Mouse (Mus musculus) frontal cortex, postnatal 25 days (tissue): ENCODE results near the gene Cetn2.
A peak's percentile ranks its signal among the peaks of the same experiment; 100 is the strongest.

ENCODE experiments used
- DNase-seq, 2 experiments: peaks; one replicate each; pipeline ENCODE4 v3.0.0; 2022; ENCODE audit warnings: low spot score in 2 of 2

The Cetn2 gene

DNA sequence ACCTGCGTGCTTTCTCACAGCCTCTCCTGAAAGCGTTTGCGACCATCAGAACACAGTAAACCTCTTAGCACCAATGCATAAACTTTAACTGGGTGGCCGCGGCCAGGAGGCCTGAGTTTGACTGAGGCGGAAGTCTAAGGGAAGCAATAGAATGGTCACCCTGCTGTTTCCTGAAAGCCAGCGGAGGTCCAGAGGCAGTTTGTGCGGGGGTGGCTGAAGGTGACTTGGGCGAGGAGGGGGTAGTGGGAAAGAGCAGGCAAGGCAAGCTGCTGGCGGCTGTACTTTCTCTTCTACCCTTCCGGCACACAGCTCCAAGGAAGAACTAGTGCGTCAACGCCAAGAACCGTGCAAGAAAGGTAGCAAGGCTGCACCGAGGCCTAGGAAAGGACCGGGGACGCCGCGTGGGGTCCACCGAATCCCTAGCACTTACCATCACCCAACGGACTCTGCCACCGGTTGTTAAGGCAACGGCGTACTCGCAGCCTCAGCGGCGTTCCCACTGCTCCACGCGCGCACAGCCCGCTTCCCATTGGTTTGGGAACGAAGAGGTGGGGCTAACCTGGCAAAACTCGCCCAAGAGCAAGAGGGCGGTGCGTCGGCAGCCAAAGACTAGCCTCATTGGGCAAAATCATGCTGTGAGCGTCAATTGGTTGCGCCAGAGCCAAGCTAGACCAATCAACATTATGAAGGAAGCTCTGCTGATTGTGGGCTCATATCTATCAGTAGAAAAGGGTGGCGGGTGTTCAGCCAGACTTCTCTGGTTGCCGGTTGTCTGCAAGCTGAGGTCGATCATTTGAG, at the start of gene Cetn2, which contains the start of gene Nsdhl:
Gene Cetn2, minus strand, starts transcription at position 528 of the 798 bp plus-strand sequence.
Gene Nsdhl, plus strand, starts transcription at position 674 of the 798 bp plus-strand sequence.
- peak; percentile 59 to 70 for DNase-seq

DNA sequence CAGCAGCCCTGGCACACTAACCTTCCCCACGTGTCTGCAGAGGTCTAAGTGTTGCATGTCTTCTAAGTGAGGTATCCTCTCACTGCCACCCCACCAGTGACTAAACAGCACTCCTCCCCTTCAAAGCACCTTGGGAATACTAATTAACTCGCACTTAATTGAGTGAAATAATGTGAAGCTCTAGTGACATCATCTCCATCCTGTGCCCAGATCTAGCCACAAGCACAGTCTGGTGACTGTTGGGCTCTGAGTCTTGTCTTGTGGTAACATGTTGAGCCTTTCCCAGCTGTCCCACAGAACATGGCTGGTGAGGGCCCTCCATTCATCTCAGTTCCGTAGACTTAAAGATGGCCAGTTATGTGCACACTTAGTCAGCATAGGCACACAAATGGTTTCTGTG, 44.5 kb upstream of the Cetn2 start:
- DNase-seq, result no peak

DNA sequence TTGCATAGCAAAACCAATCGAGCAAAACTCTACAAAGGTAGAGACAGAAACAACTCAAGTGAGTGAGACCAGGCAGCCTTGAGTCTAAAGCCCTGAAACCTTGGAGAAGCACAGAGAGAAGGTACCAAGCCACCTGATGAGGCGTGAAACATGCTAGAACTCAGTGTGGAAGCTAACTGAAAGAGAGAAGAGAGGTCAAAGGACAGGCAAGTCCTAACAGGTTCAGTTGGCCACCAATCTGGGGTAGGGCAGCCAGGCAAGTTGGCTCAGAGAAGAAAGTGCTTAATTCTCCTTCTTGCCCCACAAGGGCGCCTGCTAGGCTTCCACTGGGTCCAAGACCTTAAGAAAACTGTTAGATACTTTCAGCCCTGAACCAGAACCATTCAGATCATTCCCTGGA, 43.3 kb upstream of the Cetn2 start:
- no peak for DNase-seq

DNA sequence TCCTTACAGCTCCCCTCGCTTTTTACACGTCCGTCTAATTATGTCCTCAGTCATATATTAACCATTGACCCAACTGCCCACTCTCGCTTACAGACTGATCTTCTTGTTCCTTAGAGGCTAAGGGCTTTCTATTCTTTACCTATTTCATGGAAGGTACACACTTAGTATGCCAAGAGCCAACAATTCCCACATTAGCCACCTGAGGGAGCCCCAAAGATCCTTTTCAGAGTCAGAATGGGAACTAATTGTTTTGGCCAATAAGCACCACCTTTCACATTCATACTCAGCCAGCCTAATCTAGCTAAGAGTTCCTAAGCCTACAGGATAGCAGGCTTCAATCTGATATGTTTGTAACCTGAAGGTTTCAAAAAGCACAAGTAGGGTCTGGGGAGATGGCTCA, 42.2 kb upstream of the Cetn2 start:
- no peak for DNase-seq

DNA sequence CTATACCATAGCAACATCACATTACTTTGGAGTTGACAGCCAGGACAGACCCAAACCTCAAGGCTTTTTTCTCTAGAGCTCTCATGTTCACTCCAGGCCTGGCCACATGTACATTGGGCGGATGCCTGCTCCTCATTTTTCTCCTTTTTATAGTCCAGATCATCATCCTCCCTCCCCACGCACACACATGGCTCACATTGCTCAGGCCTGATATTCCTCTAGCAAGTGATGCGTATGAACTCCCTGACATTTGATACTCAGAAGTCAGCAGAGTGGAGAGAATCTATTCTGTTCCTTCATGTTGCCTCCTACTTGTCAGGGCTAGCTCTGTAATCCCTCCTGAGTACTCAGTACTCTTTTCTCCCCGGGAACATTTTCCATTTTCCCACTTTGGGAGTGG, 38.3 kb upstream of the Cetn2 start:
- no peak for DNase-seq

DNA sequence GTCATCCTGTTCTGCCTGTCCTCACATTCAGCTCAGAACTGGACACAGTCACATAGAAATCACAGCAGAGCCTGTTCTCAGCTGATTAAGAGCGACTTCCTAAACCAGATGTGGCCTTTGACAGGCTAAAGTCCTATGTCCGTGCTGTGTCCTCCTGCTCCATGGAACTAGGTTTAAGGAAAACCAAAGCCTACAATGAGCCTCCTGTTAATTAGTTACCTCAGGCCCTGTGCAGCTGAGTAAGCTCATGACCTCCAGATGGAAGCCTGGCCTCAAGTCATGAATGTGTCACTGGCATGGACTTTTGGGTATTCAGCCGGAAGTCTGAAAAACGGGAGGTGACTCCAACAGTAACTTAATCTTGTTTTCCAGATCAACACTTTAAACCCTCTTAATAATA, 35.3 kb upstream of the Cetn2 start:
- DNase-seq, result no peak

DNA sequence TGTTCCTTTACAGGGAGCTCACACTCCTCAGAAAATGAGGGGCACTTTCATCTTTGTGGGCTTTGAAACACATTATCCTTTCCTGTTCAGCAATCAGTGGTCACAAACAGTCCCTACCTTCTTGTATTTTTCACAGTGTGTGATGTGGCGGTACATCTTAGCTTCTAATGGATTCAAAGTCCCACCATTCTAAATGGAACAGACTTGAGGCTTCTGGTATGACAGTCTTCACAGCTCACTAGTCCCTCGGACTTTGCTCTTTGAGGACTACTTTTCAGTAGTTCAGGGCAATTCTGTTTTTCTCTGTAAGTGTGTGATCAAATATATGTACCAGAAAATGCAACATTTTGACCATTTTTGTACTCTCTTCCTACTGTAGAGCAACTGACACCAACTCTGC, 3.2 kb upstream of the Cetn2 start:
- no peak for DNase-seq

DNA sequence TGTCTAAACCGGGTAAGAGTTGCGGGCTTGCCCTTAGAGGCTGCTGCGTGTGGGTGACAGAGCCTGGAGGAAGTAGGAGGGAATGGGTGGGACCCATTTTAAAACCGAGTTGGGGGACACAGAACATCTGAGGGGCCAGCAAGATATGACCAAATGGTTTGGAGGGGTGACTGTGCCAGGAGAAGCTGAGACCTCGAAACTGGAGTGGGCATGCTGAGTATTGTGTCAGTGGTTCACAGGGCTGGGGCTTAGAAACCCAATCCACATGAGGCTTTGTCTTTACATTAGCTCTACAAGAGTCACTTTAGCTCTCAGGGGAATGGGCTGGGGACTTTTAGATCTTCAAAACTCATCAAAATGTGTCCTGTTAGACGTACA, 460 bp upstream of the Cetn2 start:
- DNase-seq, result no peak

DNA sequence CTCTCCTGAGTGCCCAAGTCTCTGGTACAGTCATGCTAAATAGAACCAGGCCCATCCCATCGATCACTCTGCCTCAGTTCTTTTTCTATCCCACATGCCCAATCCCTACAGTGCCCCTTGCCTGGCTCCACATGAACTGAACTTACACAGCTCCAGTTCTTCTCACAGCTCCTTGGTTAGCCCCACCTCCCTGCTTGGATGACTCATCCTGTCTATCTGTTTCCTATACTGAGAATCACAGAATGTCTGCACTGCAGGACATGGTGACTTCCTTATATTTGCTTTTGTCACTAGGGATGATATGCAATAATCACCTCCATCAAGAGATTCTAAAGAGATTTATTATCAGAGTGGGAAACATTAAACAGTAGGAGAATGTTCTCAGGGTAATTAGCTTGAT, 6.6 kb downstream of the Cetn2 start:
- no peak for DNase-seq

DNA sequence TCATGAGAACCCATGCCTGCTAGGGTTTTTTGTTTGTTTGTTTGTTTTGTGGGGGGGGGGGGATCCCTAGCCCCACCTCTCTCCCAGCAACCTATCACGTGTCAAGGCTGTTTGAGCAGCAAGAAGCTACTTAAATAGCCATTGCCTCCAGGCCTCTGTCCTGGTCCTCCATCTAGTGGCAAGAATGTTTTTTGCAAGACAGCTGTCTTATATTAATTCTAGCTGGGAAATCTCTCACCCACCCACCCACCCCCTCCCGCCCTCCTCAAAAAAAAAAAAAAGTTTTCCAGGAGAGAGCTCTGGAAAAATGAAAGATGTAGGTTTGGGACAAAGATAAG, 9.8 kb downstream of the Cetn2 start:
- DNase-seq, result no peak

DNA sequence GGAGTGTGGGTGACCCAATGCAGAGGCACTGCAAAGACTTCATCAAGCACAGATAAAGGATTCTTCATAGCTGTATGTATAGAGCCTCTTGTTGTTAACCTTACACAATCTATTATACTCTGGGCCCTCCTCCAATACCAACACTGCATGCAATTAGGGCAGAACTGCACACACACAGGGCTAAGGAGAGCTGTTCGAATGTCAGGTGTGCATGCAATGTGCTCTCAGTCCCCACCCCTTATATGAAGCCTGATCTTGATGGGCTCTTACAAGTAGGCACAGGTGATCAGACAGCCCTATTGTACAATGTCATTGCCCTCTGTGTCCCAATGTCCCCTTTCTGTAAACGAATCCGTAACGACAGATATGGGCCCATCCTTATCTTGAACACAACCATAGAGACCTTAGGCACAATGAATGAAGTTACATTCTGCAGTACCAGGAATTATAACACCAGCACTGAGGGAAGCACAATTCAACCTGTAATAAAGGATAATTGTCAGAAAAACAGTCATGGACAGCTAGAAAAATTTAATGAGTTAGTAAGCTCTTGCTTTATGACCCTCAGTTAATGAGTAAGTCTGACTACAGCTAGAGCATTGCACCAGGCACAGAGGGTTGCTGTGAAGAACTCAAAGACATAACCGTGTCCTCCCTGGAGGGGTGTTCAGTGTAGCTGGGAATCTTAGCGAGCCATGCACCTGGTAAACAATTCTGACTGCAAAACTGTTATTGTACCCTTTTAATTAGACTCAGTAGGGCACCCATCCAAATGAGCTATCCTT, 10.4 kb downstream of the Cetn2 start:
- DNase-seq, result no peak

DNA sequence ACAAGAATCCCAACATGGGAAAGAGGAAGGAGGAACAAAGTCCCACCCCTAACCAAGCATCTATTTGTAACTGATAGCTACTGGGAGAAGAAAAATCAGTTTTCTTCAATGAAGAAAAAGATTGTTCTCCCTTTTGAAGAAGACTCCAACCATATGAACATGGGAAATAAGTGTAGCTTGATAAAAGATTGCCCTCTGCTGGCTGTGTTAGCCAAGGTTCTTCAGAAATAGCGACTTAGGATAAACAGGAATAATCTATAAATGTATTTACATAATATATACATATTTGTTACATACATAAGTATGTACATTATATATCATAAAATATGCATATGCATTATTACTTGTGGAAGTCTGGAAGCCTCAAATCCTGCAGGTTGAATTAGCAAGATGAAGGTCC, 15.7 kb downstream of the Cetn2 start:
- no peak for DNase-seq

DNA sequence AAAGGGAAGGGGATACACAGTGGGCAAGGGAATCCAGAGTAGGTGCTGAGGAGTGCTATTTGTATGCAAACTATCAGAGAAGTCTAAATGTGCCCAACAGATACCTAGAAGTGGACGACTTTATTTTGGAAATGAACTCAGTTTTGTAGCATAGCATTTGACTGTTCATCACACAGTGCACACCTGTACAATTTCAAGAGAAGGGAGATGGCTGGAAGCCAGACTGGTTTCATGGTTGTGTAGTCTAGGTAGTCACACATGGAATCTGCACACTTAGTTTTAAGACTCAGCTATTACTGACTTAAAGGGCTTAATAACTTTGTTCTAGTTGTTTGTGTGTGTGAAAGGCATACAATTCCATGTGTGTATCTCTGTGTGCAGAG, 22.2 kb downstream of the Cetn2 start:
- DNase-seq, result no peak

DNA sequence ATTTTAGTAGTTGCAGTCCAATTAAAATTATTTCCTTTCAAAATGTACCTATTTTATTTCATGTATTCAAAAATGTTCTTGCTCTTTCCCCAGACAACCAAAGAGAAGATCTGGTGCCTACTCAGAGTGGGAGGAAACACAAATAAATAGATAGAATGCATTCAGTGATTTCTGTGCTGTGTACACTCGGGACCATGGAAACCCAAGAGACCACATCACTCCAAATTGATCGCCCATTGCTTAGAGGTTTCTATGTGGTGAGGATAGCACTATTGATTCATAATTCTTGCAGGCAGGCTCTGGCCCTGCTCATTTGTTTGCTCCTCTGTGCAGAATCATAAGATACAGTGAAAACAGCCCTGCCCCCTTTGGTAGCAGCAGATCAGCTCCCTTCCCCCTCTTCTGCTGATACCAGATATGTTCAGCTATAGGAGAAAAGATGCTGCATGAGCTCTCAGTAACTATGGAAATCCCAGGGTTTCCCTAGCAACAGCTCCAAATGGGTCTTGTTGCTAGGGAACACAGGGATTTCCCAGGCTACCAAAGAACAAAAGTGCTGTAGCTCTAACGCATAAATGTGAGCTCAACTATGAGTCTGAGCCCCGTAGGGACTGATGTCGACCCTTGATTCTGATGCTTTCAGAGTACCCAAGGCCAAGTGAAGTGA, 22.7 kb downstream of the Cetn2 start:
- peak; percentile 5 to 17 for DNase-seq
